Mouse (Mus musculus) gastrocnemius, adult 18-20 months (tissue): ENCODE results near the gene Thoc3. TPM values are rescaled to one million over a fixed set of nuclear protein-coding genes. Genes with fewer than 3 reads are reported as not detected.

ENCODE experiments used
- DNase-seq: peaks from one replicate; pipeline ENCODE4 v3.0.0; 2021; ENCODE audit warnings: low spot score
- total RNA-seq, 2 experiments: library from RNA; stranded (reverse); gene quantifications; 2 replicates each; pipeline ENCODE4 v1.2.3; 2021

Thoc3 gene
- total RNA-seq, 2 experiments from 2014 or later, result 12.8 to 13.5 TPM

DNA sequence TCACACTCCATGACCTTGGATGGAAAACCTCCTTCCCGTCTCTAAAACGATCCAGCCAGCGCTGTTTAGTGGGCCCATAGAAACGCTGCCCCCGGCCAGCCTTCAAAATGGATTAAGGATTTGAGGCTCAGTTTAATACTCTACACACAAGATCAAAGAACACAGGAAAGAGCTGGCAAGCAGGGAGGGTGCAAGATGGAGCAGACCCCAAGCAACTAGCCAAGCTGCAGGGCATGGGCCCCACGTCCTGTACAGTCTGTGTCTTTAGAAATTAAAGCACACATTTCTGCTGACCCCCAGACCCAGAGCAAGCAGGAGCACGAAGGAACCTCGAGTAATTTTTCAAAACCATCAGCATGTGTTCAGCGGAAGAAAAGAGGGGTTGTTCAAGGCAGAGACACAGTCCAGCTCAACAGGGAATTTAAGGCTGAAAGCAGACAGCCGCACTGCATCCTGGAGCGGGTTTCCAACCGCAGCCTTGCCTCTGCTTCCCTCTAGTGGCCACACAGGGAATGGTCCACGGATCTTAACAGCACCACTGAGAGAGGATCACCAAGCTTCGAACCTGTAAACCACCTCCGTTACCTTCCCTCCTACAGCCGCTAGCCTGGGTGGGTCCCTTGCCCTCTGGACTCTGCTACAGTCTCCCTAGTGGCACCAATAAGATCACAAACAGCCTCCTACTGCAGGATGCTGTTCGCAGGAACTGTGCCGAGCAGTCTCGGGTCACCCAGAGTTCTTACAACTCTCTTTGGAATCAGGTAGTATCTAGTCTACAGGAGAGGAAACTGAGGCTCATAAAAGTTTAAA is 21.8 kb downstream of the Thoc3 start:
- peak; percentile 75 for DNase-seq

DNA sequence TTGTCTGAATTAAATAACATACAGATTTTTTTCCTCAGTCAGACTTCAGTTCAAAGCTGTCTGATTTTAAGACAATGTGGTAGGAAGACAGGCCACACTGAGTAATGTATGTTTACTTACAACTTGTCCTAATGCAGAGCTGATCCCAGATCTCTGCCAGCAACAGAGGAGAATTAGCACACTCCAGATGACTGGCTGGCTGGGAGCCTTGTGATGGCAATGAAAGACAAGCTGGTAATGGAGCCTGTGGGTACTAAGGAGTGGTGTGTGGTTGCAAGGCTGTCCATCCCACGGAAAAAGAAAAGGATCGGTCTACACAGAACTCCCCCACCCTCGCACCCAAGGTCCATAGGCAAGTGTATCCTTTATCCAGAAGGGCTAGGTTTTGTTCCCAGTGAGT is 25.0 kb downstream of the Thoc3 start:
- DNase-seq, result no peak

DNA sequence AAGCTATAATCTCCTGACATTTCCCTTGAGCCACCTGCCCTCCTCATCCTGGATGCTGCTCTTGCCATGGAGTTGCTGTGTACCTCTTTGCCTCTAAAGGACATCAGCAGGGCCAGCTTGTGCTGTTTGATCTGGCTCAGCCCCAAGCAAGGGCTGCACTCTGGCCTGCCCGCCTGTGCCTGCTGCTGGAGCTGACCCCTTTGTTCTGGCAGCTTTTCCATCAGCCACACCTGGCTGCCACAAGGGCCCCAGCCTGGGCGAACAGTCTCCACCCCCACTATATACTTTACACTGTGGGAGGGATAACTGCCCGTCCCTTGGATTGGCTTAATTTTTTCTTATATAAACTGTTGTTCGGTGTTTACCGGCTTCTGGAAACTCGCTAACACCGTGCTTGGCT is 28.7 kb downstream of the Thoc3 start:
- no peak for DNase-seq

DNA sequence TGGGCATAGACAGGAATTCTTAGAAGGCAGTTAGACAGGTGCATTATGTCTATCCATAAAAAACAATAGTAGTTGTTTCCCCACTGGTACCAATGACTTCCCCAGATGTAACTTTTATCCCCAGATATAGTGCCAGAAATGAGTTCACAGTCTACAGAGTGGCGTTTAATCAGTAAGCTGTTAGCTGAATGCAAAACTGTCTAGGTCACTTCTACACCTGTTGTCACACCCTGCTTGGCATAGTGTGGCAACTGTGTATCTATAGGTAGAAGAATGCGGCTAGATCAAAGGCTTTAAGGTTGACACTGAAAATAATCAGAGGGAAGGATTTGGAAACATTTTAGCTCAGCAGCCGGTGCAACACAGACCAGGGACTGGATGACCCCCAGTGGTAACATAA is 29.8 kb downstream of the Thoc3 start:
- DNase-seq, result no peak

DNA sequence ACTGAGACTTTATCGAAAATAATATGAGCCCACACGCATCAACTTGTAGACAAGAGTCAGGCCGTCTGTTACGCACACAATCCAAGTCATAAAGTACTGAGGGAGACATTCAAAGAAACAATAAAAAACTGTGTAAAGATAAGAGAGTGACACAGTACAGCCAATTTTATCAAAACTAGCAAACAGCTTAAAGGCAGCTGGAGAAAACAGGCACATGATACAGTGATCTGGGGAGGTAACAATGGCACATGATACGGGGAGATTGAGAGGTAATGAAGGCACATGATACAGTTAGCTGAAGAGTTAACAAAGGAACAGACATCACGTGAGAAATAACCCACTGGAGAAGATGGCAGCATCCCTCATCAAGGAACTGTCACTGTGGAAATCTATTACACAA is 31.6 kb downstream of the Thoc3 start:
- no peak for DNase-seq

DNA sequence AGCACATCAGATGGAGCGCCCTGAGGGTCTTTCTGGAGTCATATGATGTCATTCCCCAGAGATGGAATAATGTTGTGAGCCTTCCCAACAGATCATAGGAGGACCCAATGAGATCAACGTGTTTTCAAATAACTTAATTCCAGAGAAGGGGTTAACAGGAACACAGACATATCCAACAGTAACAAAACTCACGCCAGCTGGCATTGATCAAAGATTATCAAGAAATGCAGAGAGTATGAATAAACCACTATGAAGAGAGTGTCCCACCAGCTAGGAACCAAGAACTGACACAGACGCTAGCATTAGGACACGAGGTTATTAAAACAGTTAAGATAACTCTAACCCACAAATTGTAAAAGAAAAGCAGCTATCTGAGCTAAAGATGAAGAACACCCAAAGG is 32.0 kb downstream of the Thoc3 start:
- no peak for DNase-seq

DNA sequence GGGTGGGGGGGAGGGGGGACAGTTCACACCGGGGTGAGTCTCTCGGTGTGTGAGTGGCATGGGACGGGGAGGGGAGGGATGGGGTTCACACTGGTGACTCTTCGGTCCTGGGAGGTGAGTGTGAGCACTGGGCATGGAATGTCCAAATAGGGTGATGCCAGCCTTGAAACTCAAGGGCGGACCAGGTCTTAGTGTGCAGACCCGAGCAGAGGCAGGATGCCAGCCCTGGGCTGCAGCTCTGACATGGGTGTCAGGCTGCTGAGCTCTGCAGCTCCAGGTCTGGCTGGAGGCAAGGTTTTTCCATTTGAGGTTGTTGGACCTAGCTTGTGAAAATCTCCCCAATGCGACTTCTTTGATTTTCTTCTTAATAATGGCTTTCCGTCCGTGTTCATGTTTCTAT is 37.5 kb downstream of the Thoc3 start:
- no peak for DNase-seq

DNA sequence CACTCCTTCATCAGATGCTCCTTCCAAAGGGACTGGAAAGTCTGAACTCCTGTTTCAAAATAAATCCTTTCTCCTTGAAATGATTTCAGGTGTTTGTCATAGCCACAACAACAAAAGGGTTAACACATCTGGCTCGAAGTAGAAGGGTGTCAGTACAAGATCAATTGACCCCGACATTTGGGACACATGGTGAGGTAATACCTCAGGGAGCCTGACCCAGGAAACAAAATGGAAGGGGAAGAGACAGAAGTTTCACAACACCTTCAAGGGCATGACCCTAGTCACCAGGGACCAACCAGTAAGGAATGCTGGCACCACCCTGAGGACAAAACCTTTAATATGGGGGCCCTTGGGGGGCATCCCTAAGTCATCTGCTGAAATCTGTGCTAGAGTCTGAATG is 38.6 kb downstream of the Thoc3 start:
- no peak for DNase-seq

DNA sequence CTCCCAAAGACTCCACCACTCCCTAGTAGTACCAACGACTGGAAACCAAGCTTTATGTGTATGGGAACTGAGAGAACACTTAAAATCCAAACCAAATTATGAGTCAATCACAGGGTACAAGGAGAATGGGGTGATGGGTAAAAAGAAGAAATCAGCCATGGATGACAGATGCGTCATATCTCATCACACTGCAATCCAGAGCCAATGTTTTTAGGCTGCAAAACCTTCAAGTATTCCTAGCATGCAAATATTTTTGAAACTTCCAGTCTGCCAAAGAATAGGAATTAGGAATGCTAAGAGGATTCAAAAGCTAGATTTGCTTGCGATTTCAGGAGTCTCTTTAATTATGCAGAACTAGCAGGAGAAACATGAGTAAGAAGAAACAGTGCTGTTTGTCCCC is 39.9 kb downstream of the Thoc3 start:
- no peak for DNase-seq

DNA sequence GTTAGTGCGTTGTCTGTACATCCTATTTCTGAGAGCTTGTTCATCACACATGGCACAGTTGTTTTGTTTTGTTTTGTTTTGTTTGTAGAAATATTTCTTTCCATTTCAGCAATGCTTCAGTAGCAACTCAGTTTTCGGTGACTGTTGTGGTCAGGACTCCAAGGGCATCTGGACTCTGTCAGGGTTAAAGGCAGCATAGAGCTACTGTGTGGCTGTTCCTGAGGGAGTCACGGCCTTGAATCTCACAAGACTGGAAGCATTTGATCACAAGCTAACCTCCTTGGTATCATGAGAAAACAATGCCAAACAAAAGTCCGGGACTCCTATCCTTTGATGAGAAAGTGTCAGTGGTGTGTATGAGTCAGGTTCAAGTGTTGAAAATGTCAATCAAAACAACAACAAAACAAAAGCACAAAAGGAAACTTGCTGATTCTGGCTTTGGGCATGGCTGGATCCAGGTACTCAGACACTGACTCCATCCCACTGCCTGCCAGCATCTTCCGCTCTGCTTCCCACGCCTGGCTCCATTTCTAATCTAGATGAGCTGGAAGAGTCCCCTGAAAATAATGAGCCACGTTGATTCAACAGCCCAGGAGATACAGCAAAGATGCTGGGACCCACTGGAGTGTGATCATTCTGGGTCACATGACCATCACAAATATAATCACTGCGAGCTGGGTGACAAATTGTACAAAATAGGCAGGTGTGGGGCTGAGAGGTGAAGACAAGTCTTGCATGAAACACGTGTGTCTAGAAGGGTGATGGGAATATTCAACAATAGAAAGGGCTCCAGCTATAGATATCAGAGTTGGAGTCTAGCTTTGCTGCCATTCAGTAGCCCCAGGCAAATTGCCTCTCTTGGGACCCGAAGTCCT is 41.6 kb downstream of the Thoc3 start:
- no peak for DNase-seq

DNA sequence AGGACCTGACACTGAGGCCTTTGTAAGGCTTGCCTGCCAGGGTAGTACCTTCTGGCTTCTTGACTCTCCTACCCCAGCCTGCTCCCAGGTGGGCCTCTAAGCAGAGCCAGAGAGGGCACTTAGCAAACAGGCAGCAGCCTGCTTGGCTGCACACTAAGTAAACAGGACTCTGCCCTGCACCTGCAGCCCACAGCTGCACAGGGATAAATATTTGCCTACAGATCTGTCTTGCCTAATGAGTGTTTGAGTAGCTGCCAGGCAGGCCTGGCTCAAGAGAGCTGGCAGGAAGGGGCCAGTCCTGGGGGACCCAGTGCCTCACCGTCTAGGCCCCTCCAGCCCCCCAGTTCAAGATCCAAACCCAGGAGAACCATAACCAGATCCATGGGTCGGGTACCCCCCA is 43.4 kb downstream of the Thoc3 start:
- DNase-seq, result no peak

DNA sequence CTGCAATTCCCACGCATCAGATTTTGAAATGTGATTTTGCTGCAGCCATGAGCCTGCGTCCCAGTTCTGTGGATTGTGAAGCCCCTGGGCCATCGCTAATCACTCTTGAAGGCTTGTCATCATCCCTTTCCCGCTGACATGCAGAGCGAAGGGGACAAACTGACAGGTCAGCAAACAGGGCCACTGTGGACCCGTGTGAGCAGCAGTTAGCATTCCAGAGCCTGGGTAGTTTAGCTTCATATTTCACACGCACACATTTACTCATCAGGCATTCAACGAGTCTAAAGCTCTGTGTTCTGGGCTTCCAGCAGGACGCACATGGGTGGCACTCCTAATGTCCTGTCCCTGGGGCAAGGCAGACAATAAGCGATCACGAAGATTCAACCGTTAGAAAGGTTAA is 48.4 kb downstream of the Thoc3 start:
- no peak for DNase-seq

DNA sequence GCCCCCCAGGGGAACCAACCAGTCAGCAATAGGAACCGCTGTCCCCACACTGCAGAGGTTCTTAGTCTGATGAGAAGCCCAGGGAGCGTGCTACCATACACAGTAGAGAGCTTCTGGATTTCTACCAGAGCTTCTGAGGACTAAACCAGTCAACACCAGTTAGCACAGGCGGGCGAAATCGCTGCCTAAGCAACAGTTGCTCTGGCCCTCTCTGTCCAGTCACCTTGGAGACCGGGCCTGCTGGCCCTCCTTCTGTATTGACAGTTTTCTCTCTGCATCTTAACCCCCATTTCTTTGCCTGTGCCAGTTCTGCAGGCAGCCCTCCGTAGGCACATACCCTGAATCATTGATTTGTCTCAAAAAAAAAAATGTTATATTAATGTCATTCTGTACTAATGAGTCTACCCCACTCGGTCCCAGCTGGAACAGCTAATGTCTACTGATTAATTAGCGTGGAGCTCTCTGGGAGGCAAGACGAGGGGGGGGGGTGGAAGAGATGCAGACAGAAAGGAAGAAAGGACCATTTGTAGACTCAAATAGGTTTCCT is 49.8 kb downstream of the Thoc3 start:
- DNase-seq, result no peak

DNA sequence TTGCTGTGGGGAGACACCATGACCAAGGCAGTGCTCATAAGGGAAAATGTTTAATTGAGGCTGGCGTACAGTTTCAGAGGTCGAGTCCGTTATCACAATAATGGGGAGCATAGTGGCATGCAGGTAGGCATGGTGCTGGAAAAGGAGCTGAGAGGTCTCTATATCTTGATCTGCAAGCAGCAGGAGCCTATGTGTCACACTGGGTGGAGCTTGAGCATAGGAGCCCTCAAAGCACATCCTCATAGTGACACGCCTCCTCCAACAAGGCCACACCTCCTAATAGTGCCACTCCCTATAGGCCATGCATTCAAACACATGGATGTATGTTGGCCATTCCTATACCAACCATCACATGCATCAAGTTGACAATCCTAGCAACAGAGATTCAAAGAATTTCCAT is 53.6 kb downstream of the Thoc3 start:
- no peak for DNase-seq

DNA sequence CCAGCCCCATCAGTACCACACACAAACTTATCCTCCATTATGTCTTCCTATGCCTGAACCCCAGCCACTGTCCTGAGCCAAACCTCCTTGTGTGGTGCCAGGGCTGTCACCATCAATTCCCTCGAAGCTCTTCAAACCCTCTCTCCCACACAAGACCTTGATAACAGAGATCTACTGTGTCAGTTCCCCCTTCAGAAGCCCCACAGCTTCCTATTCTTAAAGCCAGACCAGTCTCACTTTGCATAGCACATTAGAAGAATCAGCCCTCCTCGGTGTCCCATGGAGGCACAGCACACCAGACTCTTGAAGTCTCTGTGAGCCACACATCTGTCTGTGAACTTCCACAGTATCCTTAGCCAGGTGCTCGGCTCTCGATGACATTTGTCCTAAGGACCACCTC is 55.9 kb downstream of the Thoc3 start:
- DNase-seq, result no peak

DNA sequence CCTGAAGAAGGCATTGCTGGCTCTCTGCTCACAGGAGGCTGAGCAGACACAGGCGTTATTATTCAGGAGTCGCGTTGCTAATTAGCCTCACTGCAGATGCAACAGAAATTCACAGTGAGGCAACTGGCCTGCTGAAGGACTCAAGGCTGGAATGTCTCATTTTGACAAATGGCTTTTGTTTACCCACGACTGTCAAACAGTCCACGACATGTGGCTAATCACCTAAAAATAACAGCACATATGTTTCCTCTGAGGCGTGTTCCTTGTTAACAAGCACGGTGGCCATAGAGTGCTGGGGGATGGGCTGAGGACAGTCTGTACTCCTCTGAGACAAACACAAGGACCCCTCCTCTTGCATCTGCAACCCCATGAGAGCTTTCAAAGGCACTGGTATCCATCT is 56.4 kb downstream of the Thoc3 start:
- no peak for DNase-seq

DNA sequence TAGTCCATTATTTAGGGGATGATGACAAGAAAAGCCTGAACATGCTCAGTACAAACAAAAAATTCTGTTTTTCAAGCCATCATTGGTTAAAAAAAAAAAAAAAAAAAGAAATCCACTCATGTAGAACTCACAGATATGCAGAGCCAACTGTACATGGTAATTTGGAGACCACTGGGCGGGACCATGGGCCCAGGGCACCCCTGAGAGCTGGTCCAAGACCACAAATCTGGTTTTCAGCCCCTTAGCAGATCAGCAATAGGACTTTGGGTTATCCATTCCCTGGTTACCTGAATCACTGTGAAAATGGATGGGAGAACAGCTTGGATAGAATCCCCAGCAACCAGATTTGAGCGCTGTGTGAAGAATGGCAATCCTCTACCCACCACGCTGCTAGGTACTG is 57.0 kb downstream of the Thoc3 start:
- DNase-seq, result no peak

Other genes with a start within 250 kb of the Thoc3 start
- gene Cplx2, start 97.5 kb downstream of the Thoc3 start, total RNA-seq, result under 1 TPM; 0.41 to 0.88 TPM
- gene Simc1, start 34.9 kb upstream of the Thoc3 start, total RNA-seq, result 1 to 10 TPM; 2.2 to 2.9 TPM
- 100 to 1,000 TPM; 203 to 215 TPM for gene 4833439L19Rik, start 96.6 kb upstream of the Thoc3 start, total RNA-seq
- gene Arl10, start 106.2 kb upstream of the Thoc3 start, total RNA-seq, result 1 to 10 TPM; 2.6 TPM
- 10 to 100 TPM; 16.3 to 19.7 TPM for gene Nop16, start 121.2 kb upstream of the Thoc3 start, total RNA-seq
- 100 to 1,000 TPM; 151 to 154 TPM for gene Higd2a, start 121.4 kb upstream of the Thoc3 start, total RNA-seq
- 100 to 1,000 TPM; 157 to 180 TPM for gene Cltb, start 142.5 kb upstream of the Thoc3 start, total RNA-seq
- gene Faf2, start 152.9 kb upstream of the Thoc3 start, total RNA-seq, result 10 to 100 TPM; 12.0 to 16.4 TPM
- gene Rnf44, start 225.1 kb upstream of the Thoc3 start, total RNA-seq, result 10 to 100 TPM; 23.8 to 29.2 TPM
- gene Cdhr2, start 232.6 kb upstream of the Thoc3 start, total RNA-seq, result not detected